In the genomic region with DNA sequence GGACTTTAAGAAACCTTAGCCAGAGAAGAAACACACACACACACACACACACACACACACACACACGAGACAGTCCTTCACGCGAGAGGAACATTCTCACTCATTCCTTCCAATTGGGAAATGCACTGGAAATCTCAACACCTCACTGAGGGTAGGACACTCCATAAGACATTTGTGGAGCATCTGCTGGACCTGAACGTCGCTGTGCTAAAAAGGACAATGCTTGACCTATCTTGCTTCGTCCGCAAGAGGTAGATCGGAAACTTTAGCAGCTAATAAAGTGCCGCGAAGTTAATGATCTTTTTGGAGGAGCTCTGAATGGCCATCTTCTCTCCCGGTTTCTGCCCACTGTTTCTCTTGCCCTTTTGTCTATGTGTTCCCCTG, we compare ENCODE assay signal across 8 mouse cellular contexts. TPM values are rescaled to one million over a fixed set of nuclear protein-coding genes. Genes with fewer than 3 reads are reported as not detected.
A peak's percentile ranks its signal among the peaks of the same experiment; 100 is the strongest.
DNase-seq lines count a peak whose midpoint lies in the region; ATAC-seq and TF ChIP-seq lines count a peak whose summit lies in the region.

No protein-coding gene starts in this region.

- no peak for TF ChIP-seq CTCF in layer of hippocampus, adult 2 months (conservative IDR thresholded peaks at IDR 0.05)
- TF ChIP-seq CTCF in midbrain, postnatal 0 days (IDR thresholded peaks at IDR 0.05), result no peak

- no peaks in the 10 kb centered on the region for H3K9me3 ChIP-seq in hindbrain, embryonic 13.5 days
- H3K9me3 ChIP-seq in midbrain, postnatal 0 days (ENCODE audit: low read length), result no peaks in the 10 kb centered on the region

- ATAC-seq in hindbrain, embryonic 13.5 days (ENCODE audit: low FRiP score), result no peak
- ATAC-seq in midbrain, postnatal 0 days (ENCODE audit: low FRiP score), result no peak

- H3K27me3 ChIP-seq in hindbrain, embryonic 13.5 days, result peaks cover 11% of the 10 kb centered on the region; the same call in 1 of the 2 replicates
- H3K27me3 ChIP-seq in midbrain, postnatal 0 days (ENCODE audit: insufficient read depth, low read length), result no peaks in the 10 kb centered on the region

- no peaks in the 10 kb centered on the region for H3K36me3 ChIP-seq in hindbrain, embryonic 13.5 days
- H3K36me3 ChIP-seq in midbrain, postnatal 0 days (ENCODE audit: insufficient read depth, low read length), result no peaks in the 10 kb centered on the region

- no peak overlapping the region for H3K27ac ChIP-seq in layer of hippocampus, adult 2 months
- no peak overlapping the region for H3K27ac ChIP-seq in hindbrain, embryonic 13.5 days
- no peak overlapping the region for H3K27ac ChIP-seq in midbrain, postnatal 0 days (ENCODE audit: low read depth, low read length)

- peak overlapping the region; percentile 63 for H3K4me3 ChIP-seq in layer of hippocampus, adult 2 months
- peak overlapping the region; percentile 57 for H3K4me3 ChIP-seq in hindbrain, embryonic 13.5 days
- peak overlapping the region; percentile 55 for H3K4me3 ChIP-seq in midbrain, postnatal 0 days (ENCODE audit: low read depth, low read length)

- H3K4me2 ChIP-seq in hindbrain, embryonic 13.5 days, result peak overlapping the region; percentile 87
- peak overlapping the region; percentile 88 for H3K4me2 ChIP-seq in midbrain, postnatal 0 days (ENCODE audit: low read depth, low read length, poor library complexity, severe bottlenecking)

- 52% methylated on average over 11 of the region's 11 CpGs for WGBS in hindbrain, embryonic 13.5 days
- WGBS in midbrain, postnatal 0 days, result 36% methylated on average over 11 of the region's 11 CpGs

- peaks cover 19% of the 10 kb centered on the region for H3K4me1 ChIP-seq in hindbrain, embryonic 13.5 days (replicated peaks)
- peaks cover 9% of the 10 kb centered on the region; the same call in 1 of the 2 replicates for H3K4me1 ChIP-seq in midbrain, postnatal 0 days (ENCODE audit: insufficient read depth, low read length)

- peak overlapping the region; percentile 73 for H3K9ac ChIP-seq in hindbrain, embryonic 13.5 days
- peak overlapping the region; percentile 61; the same call in 1 of the 2 replicates for H3K9ac ChIP-seq in midbrain, postnatal 0 days (replicated peaks; ENCODE audit: low read length, poor library complexity, severe bottlenecking)

- DNase-seq in layer of hippocampus, adult 2 months (ENCODE audit: low spot score in 2 of 2), result no peak
- DNase-seq in layer of hippocampus, adult 8-10 months (ENCODE audit: low spot score in 2 of 2), result no peak
- DNase-seq in embryo, embryonic 11 days, result peak; percentile 6
- peak; percentile 23 for DNase-seq in midbrain, postnatal 0 days (ENCODE audit: low spot score)
- DNase-seq in urinary bladder, postnatal 4 days (ENCODE audit: low spot score in 2 of 2), result no peak
- DNase-seq in thymus, postnatal 14 days, result no peak
- no peak for DNase-seq in testis, postnatal 14 days (ENCODE audit: low spot score)

RNA-seq across cellular contexts. Expression of gene Ascl4, which starts 1.7 kb away (rescaled TPM):
- total RNA-seq in layer of hippocampus, adult 2 months (2021), result 1 to 10 TPM in 1 of 2 experiments, under 1 TPM in 1; 0.49 to 1.1 TPM
- under 1 TPM; 0.25 to 0.69 (median 0.50) TPM for total RNA-seq in layer of hippocampus, adult 8-10 months (2022)
- 0.13 and 0.47 TPM in 2 replicates for polyA plus RNA-seq in hindbrain, embryonic 13.5 days (2015; fragmentation: Nextera tagmentation; extraction: Ambion mirVana)
- total RNA-seq in midbrain, postnatal 0 days (2014; rRNA removed), result 0.44 and 0.85 TPM in 2 replicates
- polyA plus RNA-seq in midbrain, postnatal 0 days (2015; fragmentation: Nextera tagmentation; extraction: Ambion mirVana), result 0.50 and 0.70 TPM in 2 replicates

RNA-seq across cellular contexts. Expression of gene Prdm4, which starts 12.3 kb away (rescaled TPM):
- 10 to 100 TPM; 26.2 to 28.6 TPM for total RNA-seq in layer of hippocampus, adult 2 months (2021)
- 10 to 100 TPM; 25.5 to 31.2 (median 28.9) TPM for total RNA-seq in layer of hippocampus, adult 8-10 months (2022)
- 20.1 and 23.6 TPM in 2 replicates for polyA plus RNA-seq in hindbrain, embryonic 13.5 days (2015; fragmentation: Nextera tagmentation; extraction: Ambion mirVana)
- total RNA-seq in midbrain, postnatal 0 days (2014; rRNA removed), result 65.8 and 71.4 TPM in 2 replicates
- polyA plus RNA-seq in midbrain, postnatal 0 days (2015; fragmentation: Nextera tagmentation; extraction: Ambion mirVana), result 13.0 and 14.9 TPM in 2 replicates

RNA-seq across cellular contexts. Expression of gene Rtcb, which starts 28.4 kb away (rescaled TPM):
- total RNA-seq in layer of hippocampus, adult 2 months (2021), result 100 to 1,000 TPM; 113 to 115 TPM
- 100 to 1,000 TPM; 110 to 128 (median 119) TPM for total RNA-seq in layer of hippocampus, adult 8-10 months (2022)
- 182 and 186 TPM in 2 replicates for polyA plus RNA-seq in hindbrain, embryonic 13.5 days (2015; fragmentation: Nextera tagmentation; extraction: Ambion mirVana)
- total RNA-seq in midbrain, postnatal 0 days (2014; rRNA removed), result 103 and 110 TPM in 2 replicates
- polyA plus RNA-seq in midbrain, postnatal 0 days (2015; fragmentation: Nextera tagmentation; extraction: Ambion mirVana), result 163 and 164 TPM in 2 replicates

Comparison
In these comparisons a context has a peak if more than half of its experiments do, and no peak if none do; other contexts are left out.
1. DNase-seq: peak in embryo, embryonic 11 days (single experiment) and midbrain, postnatal 0 days (single experiment); none in layer of hippocampus, adult 2 months (0 of 2), layer of hippocampus, adult 8-10 months (0 of 2), urinary bladder, postnatal 4 days (0 of 2), thymus, postnatal 14 days (single experiment) and testis, postnatal 14 days (single experiment).
2. Peak in every context shown above with its lines, with median percentiles within 50 percentile points of each other: H3K4me3 ChIP-seq.